Comparison of ENCODE assay signal across 16 mouse cellular contexts in the genomic region with DNA sequence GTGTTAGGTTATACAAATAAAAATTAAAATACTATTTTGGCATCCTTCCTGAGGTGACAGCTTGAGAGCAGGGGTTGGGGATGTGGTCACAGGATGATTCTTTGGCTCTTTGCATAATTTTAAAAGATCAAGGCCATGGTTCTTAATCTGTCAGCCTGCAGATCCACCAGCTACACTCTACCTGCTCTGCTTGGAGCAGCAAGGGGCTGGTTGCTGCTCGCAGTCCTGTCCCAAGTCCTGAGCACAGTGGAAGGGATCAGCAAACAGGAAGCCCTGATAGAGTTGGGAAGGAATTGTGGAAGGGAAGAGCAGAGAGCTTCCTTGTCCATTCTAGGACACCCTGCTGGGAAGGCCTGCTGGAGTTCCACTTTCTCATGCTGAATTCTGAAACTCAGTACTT.
"Had no signal": no experiment of that assay in that cellular context is flagged by ENCODE, and none has a peak within 500 bp of the region (broad histone marks: within the 10 kb centered on the region; RNA-seq: fewer than 3 reads in every experiment).

No protein-coding gene starts in this region.

- DNase-seq: heart, postnatal 10 days; heart, postnatal 14 days; heart, postnatal 36 days; heart, postnatal 4 days; kidney, adult 11 months; kidney, adult 18-20 months; kidney, adult 2 months; kidney, adult 8-10 months; kidney, adult 9 months; kidney, postnatal 10 days; kidney, postnatal 14 days; kidney, postnatal 25 days; kidney, postnatal 36 days; kidney, postnatal 4 days; layer of hippocampus, adult 9-11 months; layer of hippocampus, postnatal 36 days had no signal
